Mouse (Mus musculus) ovary, postnatal 14 days (tissue): ENCODE measurements around the gene Scamp2.

ENCODE experiments used
- DNase-seq: peaks from one replicate; pipeline ENCODE4 v3.0.0; 2022; ENCODE audit warnings: low spot score

Gene Scamp2

GRCm38 (mm10) chr9:57628717-57629116, 68.0 kb downstream of the Scamp2 start:
- DNase-seq = no peak

GRCm38 (mm10) chr9:57629118-57629874, 68.6 kb downstream of the Scamp2 start:
- DNase-seq = peak; percentile 86

- no peak for DNase-seq
Observed at GRCm38 (mm10) chr9:57633481-57634024, 72.8 kb downstream of the Scamp2 start.

GRCm38 (mm10) chr9:57637272-57637671, 76.5 kb downstream of the Scamp2 start:
- no peak for DNase-seq

- DNase-seq = peak; percentile 38
Observed at GRCm38 (mm10) chr9:57637741-57638322, 77.1 kb downstream of the Scamp2 start.
